In the genomic region with DNA sequence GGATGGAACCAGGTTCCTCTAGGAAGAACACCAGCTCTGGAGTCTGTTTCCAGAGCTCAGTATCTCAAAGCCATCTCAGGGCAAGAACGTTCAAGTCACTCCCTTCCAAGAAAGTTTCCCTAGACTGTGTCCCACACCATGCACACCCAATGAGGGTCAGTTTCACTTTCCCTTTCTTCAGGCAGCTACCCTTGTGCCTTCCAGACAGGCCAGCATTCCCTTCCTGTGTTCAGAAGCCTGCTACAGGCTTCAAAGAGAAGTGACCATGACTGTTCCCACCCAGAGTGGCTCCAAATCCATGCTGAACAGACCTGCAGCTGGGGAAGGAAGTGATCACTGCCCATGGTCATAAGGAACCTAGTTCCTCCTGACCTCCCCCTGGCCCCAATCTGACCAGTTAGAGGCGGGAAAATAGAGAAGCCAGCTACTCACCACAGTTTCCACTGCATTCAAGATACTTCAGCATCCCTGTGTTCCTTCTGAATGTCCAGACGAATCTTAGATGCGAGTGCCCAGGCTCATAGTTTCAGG, we compare ENCODE assay signal across 14 mouse cellular contexts. TPM values are rescaled to one million over a fixed set of nuclear protein-coding genes. Genes with fewer than 3 reads are reported as not detected.
"Had no signal": no experiment of that assay in that cellular context is flagged by ENCODE, and none has a peak within 500 bp of the region (broad histone marks: within the 10 kb centered on the region; RNA-seq: fewer than 3 reads in every experiment).

No protein-coding gene starts in this region.

- H3K4me1 ChIP-seq: kidney, embryonic 15.5 days; limb, embryonic 15.5 days; liver, embryonic 12.5 days; midbrain, embryonic 10.5 days had no signal

- H3K9ac ChIP-seq: kidney, embryonic 15.5 days; limb, embryonic 15.5 days; liver, embryonic 12.5 days; lung, embryonic 14.5 days had no signal

- H3K9me3 ChIP-seq: kidney, embryonic 15.5 days; limb, embryonic 15.5 days; liver, embryonic 12.5 days; midbrain, embryonic 10.5 days had no signal

- H3K36me3 ChIP-seq: kidney, embryonic 15.5 days; limb, embryonic 15.5 days; liver, embryonic 12.5 days; midbrain, embryonic 10.5 days had no signal

- H3K27me3 ChIP-seq: limb, embryonic 15.5 days had no signal

- H3K4me2 ChIP-seq: kidney, embryonic 15.5 days; limb, embryonic 15.5 days; liver, embryonic 12.5 days; lung, embryonic 14.5 days had no signal

- ATAC-seq: liver, embryonic 12.5 days had no signal

- H3K4me3 ChIP-seq: kidney, embryonic 15.5 days; limb, embryonic 15.5 days; liver, embryonic 12.5 days; midbrain, embryonic 10.5 days had no signal

- DNase-seq: kidney, adult 11 months; kidney, postnatal 14 days; lung, embryonic 14.5 days; lung, postnatal 10 days; lung, postnatal 4 days; midbrain, embryonic 14.5 days; right cerebral cortex, adult 18-20 months; right cerebral cortex, postnatal 25 days had no signal

- H3K27ac ChIP-seq: kidney, embryonic 15.5 days; limb, embryonic 15.5 days; liver, embryonic 12.5 days; midbrain, embryonic 10.5 days had no signal

RNA-seq across cellular contexts. Expression of a gene that starts 10.7 kb away (rescaled TPM):
- polyA plus RNA-seq: limb, embryonic 11.5 days; liver, embryonic 12.5 days; midbrain, embryonic 10.5 days; neural tube, embryonic 14.5 days had no signal
